ENCODE assay signal across 9 mouse cellular contexts in genomic region chr2:106195170-106195569, GRCm38 (mm10).
DNase-seq lines count a peak whose midpoint lies in the region; ATAC-seq lines count a peak whose summit lies in the region.
"Had no signal": no experiment of that assay in that cellular context is flagged by ENCODE, and none has a peak within 500 bp of the region (broad histone marks: within the 10 kb centered on the region; RNA-seq: fewer than 3 reads in every experiment).

No protein-coding gene starts in this region.

- intact Hi-C loops in gastrocnemius, postnatal 14 days (cut with DNase I; ENCODE audit: low total_unique reads) = no loop called here

- H3K4me2 ChIP-seq in forebrain, embryonic 16.5 days (ENCODE audit: low read length) = peak overlapping the region; percentile 58
- H3K4me2 ChIP-seq in midbrain, embryonic 14.5 days (ENCODE audit: low read length) = peak overlapping the region; percentile 70

- H3K27me3 ChIP-seq in forebrain, embryonic 16.5 days (replicated peaks; ENCODE audit: control insufficient read depth, insufficient read depth, low read length) = 0 out of 2 replicates have a peak, but pooled peaks cover 2% of the 10 kb centered on the region
- peaks cover 3% of the 10 kb centered on the region; the same call in 1 of the 2 replicates for H3K27me3 ChIP-seq in midbrain, embryonic 14.5 days (ENCODE audit: control insufficient read depth, insufficient read depth, low read length)

- peak; percentile 85 for ATAC-seq in cerebellum, adult (ENCODE audit: insufficient number of reproducible peaks, low FRiP score, low TSS enrichment)
- ATAC-seq in forebrain, embryonic 16.5 days = peak; percentile 27
- ATAC-seq in midbrain, embryonic 14.5 days (ENCODE audit: low FRiP score, low TSS enrichment) = peak; percentile 29; the same call in 1 of the 2 replicates
- ATAC-seq in inflammation-experienced regulatory T-cells, adult 6 months = no peak

- H3K9me3 ChIP-seq in forebrain, embryonic 16.5 days (ENCODE audit: control insufficient read depth, low read length) = peaks cover 1% of the 10 kb centered on the region
- H3K9me3 ChIP-seq in midbrain, embryonic 14.5 days (ENCODE audit: control insufficient read depth, low read length) = no peaks in the 10 kb centered on the region

- DNase-seq in cerebellum, postnatal 4 days (ENCODE audit: low spot score in 2 of 2) = peak; percentile 75 to 93
- peak; percentile 70 for DNase-seq in midbrain, embryonic 14.5 days
- no peak for DNase-seq in gastrocnemius, postnatal 14 days
- no peak for DNase-seq in adipocyte (ENCODE audit: low spot score)
- DNase-seq in layer of hippocampus, postnatal 36 days = no peak
- DNase-seq: lung, postnatal 10 days had no signal

- peaks cover 22% of the 10 kb centered on the region for H3K4me1 ChIP-seq in forebrain, embryonic 16.5 days (replicated peaks; ENCODE audit: control insufficient read depth, insufficient read depth, low read length)
- H3K4me1 ChIP-seq in midbrain, embryonic 14.5 days (ENCODE audit: control insufficient read depth, insufficient read depth, low read length) = peaks cover 20% of the 10 kb centered on the region; the same call in 1 of the 2 replicates

- WGBS in forebrain, embryonic 16.5 days = 0% methylated on average over 7 of the region's 7 CpGs
- 1% methylated on average over 7 of the region's 7 CpGs for WGBS in midbrain, embryonic 14.5 days

- H3K4me3 ChIP-seq in forebrain, embryonic 16.5 days (replicated peaks; ENCODE audit: low read length) = peak overlapping the region; percentile 18; the same call in 1 of the 2 replicates
- peak overlapping the region; percentile 36; the same call in 1 of the 2 replicates for H3K4me3 ChIP-seq in midbrain, embryonic 14.5 days (replicated peaks; ENCODE audit: low read depth, low read length)

- no peaks in the 10 kb centered on the region for H3K36me3 ChIP-seq in forebrain, embryonic 16.5 days (ENCODE audit: control insufficient read depth, insufficient read depth)
- no peaks in the 10 kb centered on the region for H3K36me3 ChIP-seq in midbrain, embryonic 14.5 days (ENCODE audit: control insufficient read depth, insufficient read depth, low read length)

- H3K9ac ChIP-seq in forebrain, embryonic 16.5 days (replicated peaks; ENCODE audit: low read depth, low read length) = no peak overlapping the region
- no peak overlapping the region; the same call in 1 of the 2 replicates for H3K9ac ChIP-seq in midbrain, embryonic 14.5 days (replicated peaks; ENCODE audit: low read length)

- no peak overlapping the region for H3K27ac ChIP-seq in forebrain, embryonic 16.5 days (ENCODE audit: low read length)
- no peak overlapping the region for H3K27ac ChIP-seq in midbrain, embryonic 14.5 days (replicated peaks; ENCODE audit: low read depth, low read length)

Comparison
In these comparisons a context has a peak if more than half of its experiments do, and no peak if none do; other contexts are left out.
1. DNase-seq: peak in cerebellum, postnatal 4 days (2 of 2) and midbrain, embryonic 14.5 days (single experiment); none in gastrocnemius, postnatal 14 days (single experiment), adipocyte (single experiment) and layer of hippocampus, postnatal 36 days (0 of 2).